Mouse (Mus musculus) midbrain, embryonic 16.5 days (tissue): ENCODE measurements at regions not wholly inside any gene's neighbourhood (a gene's known extent, or its start where the extent isn't known, plus 50 kb on each side); places are given as distances from the start of the nearest gene placed in this dataset.
A peak's percentile ranks its signal among the peaks of the same experiment; 100 is the strongest.

ENCODE experiments used
- ATAC-seq: fragments of 200-750 bp; cut with Nextera tagmentation; 2 replicates; pipeline ENCODE4 v1.8.0; 2017; ENCODE audit warnings: moderate TSS enrichment
- H3K27ac ChIP-seq: fragments of 300-500 bp; sonication (generic); 2 replicates; pipeline ENCODE4 v1.5.1; 2014; ENCODE audit warnings: mild to moderate bottlenecking, low read length, mixed read lengths
- H3K27me3 ChIP-seq: fragments of 300-500 bp; sonication (generic); 2 replicates; pipeline ENCODE4 v1.6.1; 2014; ENCODE audit warnings: low read depth, low read length, mixed read lengths; ENCODE audit not compliant: control insufficient read depth, insufficient read depth
- H3K36me3 ChIP-seq: fragments of 300-500 bp; sonication (generic); 2 replicates; pipeline ENCODE4 v1.6.1; 2014; ENCODE audit warnings: mild to moderate bottlenecking, low read length, moderate library complexity, mixed read lengths; ENCODE audit not compliant: control insufficient read depth, insufficient read depth
- H3K4me1 ChIP-seq: fragments of 300-500 bp; sonication (generic); 2 replicates; pipeline ENCODE4 v1.6.1; 2014; ENCODE audit warnings: mild to moderate bottlenecking, low read length, mixed read lengths; ENCODE audit not compliant: control insufficient read depth, insufficient read depth
- H3K4me2 ChIP-seq: fragments of 300-500 bp; sonication (generic); 2 replicates; pipeline ENCODE4 v1.6.1; 2014; ENCODE audit warnings: mild to moderate bottlenecking, low read length, mixed read lengths
- H3K4me3 ChIP-seq: fragments of 300-500 bp; sonication (generic); 2 replicates; pipeline ENCODE4 v1.5.1; 2014; ENCODE audit warnings: low read depth, mild to moderate bottlenecking, low read length, moderate library complexity, mixed read lengths
- H3K9ac ChIP-seq: fragments of 300-500 bp; sonication (generic); 2 replicates; pipeline ENCODE4 v1.6.1; 2014; ENCODE audit warnings: low read depth, low read length, mixed read lengths
- H3K9me3 ChIP-seq: fragments of 300-500 bp; sonication (generic); replicated peaks from 2 replicates; pipeline ENCODE4 v1.6.1; 2014; ENCODE audit warnings: mild to moderate bottlenecking, low read length, mixed read lengths; ENCODE audit not compliant: control insufficient read depth, poor library complexity, severe bottlenecking
- WGBS: fragments of 180-500 bp; shearing (Covaris S2); extraction: QIAGEN DNeasy Blood & Tissue Kit; methylation state at CpG from one replicate; pipeline ENCODE4 v1.1.7; 2014; 5-methylcytosine and 5-hydroxymethylcytosine counted together

DNA sequence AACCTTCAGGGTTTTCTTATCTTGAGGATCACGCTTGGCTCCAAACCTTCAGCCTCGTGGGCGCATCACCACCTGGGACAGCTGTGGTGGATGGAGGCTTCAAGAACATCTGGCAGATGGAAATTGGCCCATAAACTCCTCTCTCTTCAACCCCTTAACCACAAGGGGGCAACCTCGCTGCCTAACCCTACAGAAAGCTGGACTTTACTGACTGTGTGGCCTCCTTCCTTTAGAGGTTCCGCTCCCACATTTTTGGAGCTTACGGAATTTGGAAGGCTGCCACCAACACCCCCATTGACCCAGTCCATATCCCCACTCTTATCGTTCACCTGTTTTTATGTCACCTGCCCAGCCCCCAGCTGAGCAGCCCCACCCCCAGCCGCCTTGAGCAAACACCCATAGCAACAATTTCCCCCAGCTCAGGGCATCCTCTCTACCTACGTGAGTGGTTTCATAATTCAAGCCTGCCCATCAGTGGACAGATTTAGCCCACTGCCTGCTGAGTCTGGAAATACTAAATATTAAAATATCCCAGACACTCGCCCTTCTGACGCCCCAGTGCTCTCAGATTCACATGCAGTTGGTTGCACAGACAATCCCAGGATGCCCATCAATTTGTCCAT lies 167.0 kb upstream of the Slc22a22 start:
- Histone ChIP-seq H3K9me3 (no peaks in the 10 kb centered on the region), H3K4me3 (no peak overlapping the region), H3K27ac (no peak overlapping the region), H3K4me2 (no peak overlapping the region), H3K9ac (no peak overlapping the region), H3K27me3 (no peaks in the 10 kb centered on the region), H3K36me3 (no peaks in the 10 kb centered on the region), H3K4me1 (no peaks in the 10 kb centered on the region)
- 61% methylated on average over 11 of the region's 11 CpGs for WGBS
- 0 out of 2 replicates have a peak, but pooled peaks have one; percentile 32 for ATAC-seq

DNA sequence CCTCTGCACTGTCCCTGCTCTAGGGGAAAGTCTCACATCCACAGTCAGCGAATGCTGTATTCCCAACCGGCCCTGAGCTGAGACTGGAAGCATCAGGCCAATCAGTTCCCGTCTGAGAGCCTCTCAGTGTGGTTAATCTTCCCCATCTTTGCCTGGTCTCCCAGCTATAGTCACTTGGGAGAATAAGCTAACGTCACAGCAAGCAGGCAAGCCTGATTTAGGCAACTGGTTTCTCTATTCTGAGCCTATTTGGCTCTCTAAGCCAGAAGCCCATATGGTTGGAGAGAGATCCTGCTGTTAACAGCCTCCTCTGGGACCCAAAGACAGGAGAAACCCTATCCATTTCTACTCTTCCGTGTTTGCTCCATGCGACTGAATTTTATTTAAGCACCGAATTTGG lies 161.7 kb upstream of the Slc22a22 start:
- Histone ChIP-seq H3K4me2 (no peak overlapping the region), H3K4me3 (no peak overlapping the region), H3K27ac (no peak overlapping the region), H3K36me3 (no peaks in the 10 kb centered on the region), H3K4me1 (no peaks in the 10 kb centered on the region), H3K27me3 (no peaks in the 10 kb centered on the region), H3K9me3 (no peaks in the 10 kb centered on the region), H3K9ac (no peak overlapping the region)
- ATAC-seq: no peak
- WGBS: 65% methylated on average over 7 of the region's 7 CpGs

DNA sequence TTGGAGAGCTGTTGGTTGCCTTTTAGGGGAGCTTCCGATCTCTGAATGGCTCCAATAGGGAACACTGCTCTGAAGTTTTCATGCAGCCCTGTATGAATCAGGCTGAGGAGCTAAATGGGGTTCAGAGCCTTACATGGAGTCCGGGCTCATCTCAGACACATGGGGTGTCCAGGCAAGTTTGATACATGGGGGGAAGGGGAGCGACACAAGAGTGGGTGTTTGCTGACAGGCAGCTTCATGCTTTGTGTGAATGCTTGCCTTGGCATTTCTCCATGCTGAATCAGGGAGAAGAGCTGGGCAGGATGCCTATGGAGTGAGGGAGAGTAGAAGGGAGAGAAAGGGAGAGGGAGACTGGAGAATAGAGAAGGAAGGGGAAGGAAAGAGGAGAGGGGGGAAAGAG lies 155.6 kb upstream of the Slc22a22 start:
- no peaks in the 10 kb centered on the region for H3K9me3 ChIP-seq
- H3K4me3 ChIP-seq: no peak overlapping the region
- H3K27ac ChIP-seq: no peak overlapping the region; the same call in 1 of the 2 replicates
- no peak overlapping the region for H3K9ac ChIP-seq
- H3K4me1 ChIP-seq: no peaks in the 10 kb centered on the region
- H3K4me2 ChIP-seq: no peak overlapping the region
- WGBS: 65% methylated on average over 3 of the region's 3 CpGs
- ATAC-seq: peak; percentile 73; the same call in 1 of the 2 replicates
- H3K27me3 ChIP-seq: no peaks in the 10 kb centered on the region
- no peaks in the 10 kb centered on the region for H3K36me3 ChIP-seq

DNA sequence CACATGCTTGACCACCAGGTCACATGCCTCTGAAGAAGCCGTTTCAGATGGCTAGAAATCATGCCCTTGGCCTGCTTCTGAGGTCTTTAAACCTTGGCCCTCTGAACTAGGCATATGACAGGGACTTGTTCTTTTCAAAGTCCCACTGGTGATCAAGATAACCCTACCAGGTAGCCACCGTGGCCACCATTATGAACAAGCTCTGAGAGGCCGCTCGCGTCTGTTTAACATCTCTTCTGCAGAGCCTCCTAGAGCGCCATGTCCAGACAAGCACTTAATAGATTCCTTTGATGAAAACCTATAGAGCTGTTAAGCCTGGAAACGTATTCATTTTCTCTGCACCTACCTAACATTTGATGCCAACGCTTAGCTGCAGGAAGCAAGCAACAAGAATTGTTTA lies 155.1 kb upstream of the Slc22a22 start:
- Histone ChIP-seq H3K9me3 (no peaks in the 10 kb centered on the region), H3K27ac (no peak overlapping the region), H3K27me3 (no peaks in the 10 kb centered on the region), H3K9ac (no peak overlapping the region), H3K4me1 (no peaks in the 10 kb centered on the region), H3K36me3 (no peaks in the 10 kb centered on the region), H3K4me3 (no peak overlapping the region), H3K4me2 (no peak overlapping the region)
- ATAC-seq: peak; percentile 59; the same call in 1 of the 2 replicates
- WGBS: 62% methylated on average over 8 of the region's 8 CpGs

DNA sequence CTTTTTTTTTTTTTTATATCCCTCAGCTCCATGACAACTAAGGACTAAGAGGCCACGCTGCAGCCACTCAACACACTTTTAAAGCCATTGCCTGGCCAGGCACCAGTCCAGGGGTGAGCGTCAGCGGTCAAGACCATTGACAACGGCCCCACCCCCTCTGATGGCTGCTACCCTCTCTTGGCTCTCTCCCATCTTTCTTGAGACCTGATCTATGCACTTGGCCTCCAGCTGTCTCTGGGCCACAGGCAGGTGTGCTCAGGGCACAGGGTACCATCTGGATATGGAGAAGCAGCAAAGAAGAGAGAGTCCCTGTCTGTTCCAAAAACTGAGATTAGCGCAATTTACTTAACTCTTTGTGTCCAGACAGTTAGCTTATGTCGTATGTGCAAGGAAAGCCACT lies 141.0 kb upstream of the Slc22a22 start:
- 85% methylated on average over 6 of the region's 6 CpGs for WGBS
- no peak for ATAC-seq
- Histone ChIP-seq H3K27me3 (no peaks in the 10 kb centered on the region), H3K27ac (no peak overlapping the region), H3K4me1 (no peaks in the 10 kb centered on the region), H3K9ac (no peak overlapping the region), H3K9me3 (no peaks in the 10 kb centered on the region), H3K4me3 (no peak overlapping the region), H3K36me3 (no peaks in the 10 kb centered on the region), H3K4me2 (no peak overlapping the region)

DNA sequence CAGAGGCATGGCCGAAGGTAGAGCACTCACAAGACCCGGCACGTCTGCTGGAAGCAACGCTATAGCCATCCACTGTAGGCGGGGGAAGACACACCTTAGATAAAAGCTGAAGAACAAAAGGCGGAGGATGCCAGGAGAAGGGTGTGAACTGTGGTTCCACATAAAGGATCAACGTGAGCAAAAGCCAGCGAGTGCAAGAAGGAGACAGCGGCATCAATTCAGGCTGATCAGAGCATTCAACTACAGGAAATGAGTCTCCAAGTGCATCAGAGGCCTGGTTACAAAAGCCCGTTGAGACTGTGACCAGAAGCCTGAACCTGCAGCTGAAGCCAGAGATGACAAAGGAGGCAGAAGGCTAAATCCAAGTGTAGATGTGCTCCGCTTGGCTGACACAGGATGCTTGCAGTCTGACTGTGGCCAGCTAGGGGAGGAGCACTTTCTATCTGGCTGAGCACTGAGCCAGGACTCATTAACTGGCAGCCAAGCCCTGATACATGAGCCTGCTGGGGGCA lies 139.5 kb upstream of the Slc22a22 start:
- H3K4me3 ChIP-seq: no peak overlapping the region
- H3K9me3 ChIP-seq: no peaks in the 10 kb centered on the region
- no peak overlapping the region for H3K27ac ChIP-seq
- 56% methylated on average over 11 of the region's 11 CpGs for WGBS
- no peak for ATAC-seq
- no peak overlapping the region for H3K4me2 ChIP-seq
- no peak overlapping the region for H3K9ac ChIP-seq
- no peaks in the 10 kb centered on the region for H3K36me3 ChIP-seq
- no peaks in the 10 kb centered on the region for H3K27me3 ChIP-seq
- no peaks in the 10 kb centered on the region for H3K4me1 ChIP-seq

DNA sequence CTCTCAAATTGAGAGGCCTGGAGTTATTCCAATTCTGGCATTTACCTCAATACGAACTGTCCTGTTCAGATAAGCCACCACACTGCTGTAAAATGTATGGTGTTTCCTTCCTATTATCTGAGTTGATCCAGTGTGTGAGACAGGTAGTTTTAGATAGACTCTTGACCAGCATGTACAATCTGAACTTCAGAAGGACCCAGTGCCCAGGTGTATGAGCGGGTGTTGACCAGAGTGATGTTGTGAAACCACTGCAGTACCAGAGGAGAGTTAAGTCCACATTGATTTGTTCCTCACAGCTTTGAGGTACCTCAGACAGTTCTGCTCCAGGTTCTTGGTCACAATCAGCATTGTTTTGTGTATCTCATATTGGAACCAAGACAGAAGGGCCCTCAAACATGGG lies 132.6 kb upstream of the Slc22a22 start:
- Histone ChIP-seq H3K36me3 (no peaks in the 10 kb centered on the region), H3K4me2 (no peak overlapping the region), H3K4me1 (no peaks in the 10 kb centered on the region), H3K27ac (no peak overlapping the region), H3K9me3 (no peaks in the 10 kb centered on the region), H3K9ac (no peak overlapping the region), H3K27me3 (no peaks in the 10 kb centered on the region), H3K4me3 (no peak overlapping the region)
- WGBS: 90% methylated on average over 2 of the region's 2 CpGs
- no peak for ATAC-seq

DNA sequence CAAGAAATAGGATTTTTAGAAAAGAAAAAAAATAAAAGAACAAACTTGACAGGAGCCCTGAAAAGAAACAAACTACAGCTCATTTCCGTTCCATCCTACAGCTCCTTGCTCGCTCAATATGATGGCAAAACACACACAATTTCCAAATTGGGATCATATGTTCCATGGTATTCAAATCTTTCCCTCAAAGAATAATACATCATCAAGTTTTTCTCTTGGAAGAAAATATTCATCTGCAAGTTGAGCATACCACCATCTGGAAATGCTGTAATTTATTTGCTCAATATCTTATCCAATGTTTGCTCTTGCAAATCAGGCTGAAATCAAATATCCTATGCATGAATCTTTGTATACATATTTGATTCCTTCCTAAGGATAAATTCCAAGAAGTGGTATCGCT lies 131.1 kb upstream of the Slc22a22 start:
- H3K36me3 ChIP-seq: no peaks in the 10 kb centered on the region
- no peak overlapping the region for H3K27ac ChIP-seq
- 88% methylated on average over 3 of the region's 3 CpGs for WGBS
- ATAC-seq: no peak
- H3K4me1 ChIP-seq: no peaks in the 10 kb centered on the region
- no peak overlapping the region for H3K9ac ChIP-seq
- H3K9me3 ChIP-seq: no peaks in the 10 kb centered on the region
- H3K4me2 ChIP-seq: no peak overlapping the region
- no peaks in the 10 kb centered on the region for H3K27me3 ChIP-seq
- no peak overlapping the region for H3K4me3 ChIP-seq

DNA sequence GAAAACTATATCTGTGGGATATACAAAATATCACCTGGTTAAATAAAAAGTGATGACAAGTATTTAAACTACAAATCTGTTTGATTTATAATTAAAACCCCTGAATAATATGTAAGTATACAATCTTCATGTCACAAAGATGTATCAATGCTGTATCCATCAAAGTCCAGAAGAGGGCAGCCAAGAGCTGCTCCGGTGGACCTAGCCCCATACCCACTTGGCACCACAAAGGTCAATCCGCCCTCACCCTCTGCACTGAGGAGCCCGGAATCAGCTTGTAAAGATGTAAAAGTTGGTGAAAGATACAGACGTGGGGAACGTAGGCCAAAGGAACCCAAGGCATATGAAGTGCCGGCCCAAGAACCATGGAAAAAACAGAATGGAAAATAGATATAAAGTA lies 123.1 kb upstream of the Slc22a22 start:
- H3K27ac ChIP-seq: no peak overlapping the region
- H3K27me3 ChIP-seq: no peaks in the 10 kb centered on the region
- no peaks in the 10 kb centered on the region for H3K36me3 ChIP-seq
- H3K4me2 ChIP-seq: no peak overlapping the region
- H3K4me1 ChIP-seq: peaks cover 2% of the 10 kb centered on the region; the same call in 1 of the 2 replicates
- 13% methylated on average over 6 of the region's 6 CpGs for WGBS
- peak; percentile 82; the same call in 1 of the 2 replicates for ATAC-seq
- no peak overlapping the region for H3K9ac ChIP-seq
- no peak overlapping the region for H3K4me3 ChIP-seq
- no peaks in the 10 kb centered on the region for H3K9me3 ChIP-seq
